Mouse (Mus musculus) heart, adult 2 months (tissue): ENCODE data around the gene Gmnc.
A peak's percentile ranks its signal among the peaks of the same experiment; 100 is the strongest.

Experiments used
- CTCF ChIP-seq: fragments of 200-600 bp; IDR thresholded peaks from 2 replicates; pipeline ENCODE4 v1.8.1; 2022; ENCODE audit warnings: antibody characterized with exemption, mild to moderate bottlenecking, moderate library complexity
- EP300 ChIP-seq: fragments of 200-500 bp; IDR thresholded peaks from 2 replicates; pipeline ENCODE4 v1.6.1; 2011; ENCODE audit warnings: low read depth, low read length, control low read depth; ENCODE audit not compliant: insufficient read depth
- POLR2A ChIP-seq: fragments of 200-500 bp; IDR thresholded peaks from 2 replicates; pipeline ENCODE4 v1.6.1; 2011; ENCODE audit warnings: mild to moderate bottlenecking, low read depth, low read length, control low read depth; ENCODE audit not compliant: insufficient read depth

GRCm38 (mm10) chr16:26903968-26904367, 87.5 kb downstream of the Gmnc start:
- TF ChIP-seq CTCF = peak; percentile 57
- TF ChIP-seq POLR2A = no peak
- no peak for TF ChIP-seq EP300
